Comparison of ENCODE assay signal across 31 mouse cellular contexts in the genomic region with DNA sequence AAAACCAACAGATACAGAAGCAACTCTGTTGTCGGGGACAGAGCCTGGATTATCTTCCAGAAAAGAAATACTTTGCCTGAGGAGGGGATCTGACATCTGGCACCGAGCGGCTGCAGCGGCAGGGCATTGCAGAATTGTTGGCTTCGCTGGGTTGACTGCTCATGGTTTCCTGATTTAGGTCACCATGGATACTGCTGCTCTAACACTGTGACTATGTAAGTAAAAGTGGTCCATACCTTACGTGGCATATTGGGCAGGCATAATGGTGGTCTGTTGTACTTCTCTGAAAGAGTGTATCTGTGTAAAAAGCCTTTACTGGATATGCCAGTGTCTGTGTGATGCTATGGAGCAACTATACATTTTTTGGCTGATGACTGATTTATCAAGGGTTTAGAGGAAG.
A peak's percentile ranks its signal among the peaks of the same experiment; 100 is the strongest.
DNase-seq lines count a peak whose midpoint lies in the region; ATAC-seq and TF ChIP-seq lines count a peak whose summit lies in the region.
"Had no signal": no experiment of that assay in that cellular context is flagged by ENCODE, and none has a peak within 500 bp of the region (broad histone marks: within the 10 kb centered on the region; RNA-seq: fewer than 3 reads in every experiment).

No protein-coding gene starts in this region.

- no peak overlapping the region for H3K9ac ChIP-seq in embryonic facial prominence, embryonic 14.5 days (ENCODE audit: low read depth, low read length)
- H3K9ac ChIP-seq in hindbrain, embryonic 15.5 days, result no peak overlapping the region
- no peak overlapping the region for H3K9ac ChIP-seq in hindbrain, embryonic 13.5 days
- H3K9ac ChIP-seq in midbrain, postnatal 0 days (replicated peaks; ENCODE audit: low read length, poor library complexity, severe bottlenecking), result no peak overlapping the region
- H3K9ac ChIP-seq: embryonic facial prominence, embryonic 12.5 days; forebrain, embryonic 12.5 days; heart, embryonic 13.5 days; hindbrain, embryonic 12.5 days had no signal

- no peak for ATAC-seq in embryonic facial prominence, embryonic 14.5 days (ENCODE audit: low read depth)
- peak; percentile 65; the same call in 1 of the 2 replicates for ATAC-seq in hindbrain, embryonic 15.5 days (ENCODE audit: low FRiP score, low read depth)
- no peak for ATAC-seq in hindbrain, embryonic 13.5 days (ENCODE audit: low FRiP score)
- ATAC-seq in midbrain, postnatal 0 days (ENCODE audit: low FRiP score), result no peak
- ATAC-seq: forebrain, embryonic 16.5 days; inflammation-experienced regulatory T-cells, adult 6 months; intestine, embryonic 16.5 days; Patski had no signal

- H3K27me3 ChIP-seq in embryonic facial prominence, embryonic 14.5 days (replicated peaks; ENCODE audit: control insufficient read depth, insufficient read depth, low read length), result no peaks in the 10 kb centered on the region
- H3K27me3 ChIP-seq in embryonic facial prominence, embryonic 10.5 days (replicated peaks; ENCODE audit: low read depth, poor library complexity, severe bottlenecking), result no peaks in the 10 kb centered on the region
- no peaks in the 10 kb centered on the region for H3K27me3 ChIP-seq in hindbrain, embryonic 15.5 days
- no peaks in the 10 kb centered on the region for H3K27me3 ChIP-seq in hindbrain, embryonic 13.5 days
- H3K27me3 ChIP-seq in midbrain, postnatal 0 days (ENCODE audit: insufficient read depth, low read length), result no peaks in the 10 kb centered on the region
- no peaks in the 10 kb centered on the region for H3K27me3 ChIP-seq in midbrain, embryonic 10.5 days (ENCODE audit: low read depth, poor library complexity, severe bottlenecking)
- H3K27me3 ChIP-seq: CH12.LX; embryonic facial prominence, embryonic 12.5 days; forebrain, embryonic 12.5 days; heart, embryonic 13.5 days; hindbrain, embryonic 12.5 days; Patski had no signal

- DNase-seq in embryonic facial prominence, embryonic 14.5 days (ENCODE audit: low spot score), result peak; percentile 29
- no peak for DNase-seq in embryonic facial prominence, embryonic 10.5 days (ENCODE audit: low spot score)
- DNase-seq in left cerebral cortex, postnatal 4 days, result peak; percentile 8
- DNase-seq in left cerebral cortex, adult 8-10 months (ENCODE audit: low spot score in 2 of 2), result no peak
- DNase-seq in midbrain, postnatal 0 days (ENCODE audit: low spot score), result peak; percentile 29
- no peak for DNase-seq in midbrain, embryonic 10.5 days (ENCODE audit: low spot score)
- DNase-seq: adrenal gland, postnatal 10 days; adrenal gland, postnatal 36 days; B cell, adult 2 months; cerebellum, adult 18-20 months; cerebellum, adult 9-10 months; cerebellum, postnatal 14 days; gastrocnemius, postnatal 10 days; gastrocnemius, postnatal 36 days; heart, adult 2 months; heart, postnatal 14 days; heart, postnatal 4 days had no signal

- no peaks in the 10 kb centered on the region for H3K36me3 ChIP-seq in embryonic facial prominence, embryonic 14.5 days (ENCODE audit: control insufficient read depth, insufficient read depth, low read length)
- no peaks in the 10 kb centered on the region for H3K36me3 ChIP-seq in embryonic facial prominence, embryonic 10.5 days (replicated peaks)
- H3K36me3 ChIP-seq in hindbrain, embryonic 15.5 days, result no peaks in the 10 kb centered on the region
- no peaks in the 10 kb centered on the region for H3K36me3 ChIP-seq in hindbrain, embryonic 13.5 days
- no peaks in the 10 kb centered on the region for H3K36me3 ChIP-seq in midbrain, postnatal 0 days (ENCODE audit: insufficient read depth, low read length)
- H3K36me3 ChIP-seq in midbrain, embryonic 10.5 days, result no peaks in the 10 kb centered on the region
- H3K36me3 ChIP-seq: embryonic facial prominence, embryonic 12.5 days; forebrain, embryonic 12.5 days; G1E; heart, embryonic 10.5 days; heart, embryonic 13.5 days; hindbrain, embryonic 12.5 days had no signal

- H3K27ac ChIP-seq in embryonic facial prominence, embryonic 14.5 days (replicated peaks; ENCODE audit: low read depth, low read length), result no peak overlapping the region
- H3K27ac ChIP-seq in embryonic facial prominence, embryonic 10.5 days (replicated peaks), result no peak overlapping the region
- H3K27ac ChIP-seq in hindbrain, embryonic 15.5 days (replicated peaks), result no peak overlapping the region
- no peak overlapping the region for H3K27ac ChIP-seq in hindbrain, embryonic 13.5 days
- no peak overlapping the region for H3K27ac ChIP-seq in midbrain, postnatal 0 days (ENCODE audit: low read depth, low read length)
- no peak overlapping the region for H3K27ac ChIP-seq in midbrain, embryonic 10.5 days (replicated peaks)
- H3K27ac ChIP-seq: embryonic facial prominence, embryonic 12.5 days; forebrain, embryonic 12.5 days; heart, adult 2 months; heart, embryonic 10.5 days; heart, embryonic 13.5 days; hindbrain, embryonic 12.5 days had no signal

- H3K4me1 ChIP-seq in embryonic facial prominence, embryonic 14.5 days (ENCODE audit: control insufficient read depth, insufficient read depth, low read length), result 0 out of 2 replicates have a peak, but pooled peaks cover 3% of the 10 kb centered on the region
- H3K4me1 ChIP-seq in embryonic facial prominence, embryonic 10.5 days, result 0 out of 2 replicates have a peak, but pooled peaks cover 3% of the 10 kb centered on the region
- H3K4me1 ChIP-seq in hindbrain, embryonic 15.5 days (replicated peaks), result no peaks in the 10 kb centered on the region
- H3K4me1 ChIP-seq in hindbrain, embryonic 13.5 days (replicated peaks), result no peaks in the 10 kb centered on the region
- no peaks in the 10 kb centered on the region for H3K4me1 ChIP-seq in midbrain, postnatal 0 days (ENCODE audit: insufficient read depth, low read length)
- 0 out of 2 replicates have a peak, but pooled peaks cover 4% of the 10 kb centered on the region for H3K4me1 ChIP-seq in midbrain, embryonic 10.5 days
- H3K4me1 ChIP-seq: embryonic facial prominence, embryonic 12.5 days; forebrain, embryonic 12.5 days; hindbrain, embryonic 12.5 days had no signal

- no peaks in the 10 kb centered on the region for H3K9me3 ChIP-seq in embryonic facial prominence, embryonic 14.5 days (ENCODE audit: control insufficient read depth, low read length)
- no peaks in the 10 kb centered on the region for H3K9me3 ChIP-seq in embryonic facial prominence, embryonic 10.5 days
- no peaks in the 10 kb centered on the region for H3K9me3 ChIP-seq in hindbrain, embryonic 15.5 days
- no peaks in the 10 kb centered on the region for H3K9me3 ChIP-seq in hindbrain, embryonic 13.5 days
- H3K9me3 ChIP-seq in midbrain, postnatal 0 days (ENCODE audit: low read length), result no peaks in the 10 kb centered on the region
- H3K9me3 ChIP-seq in midbrain, embryonic 10.5 days (replicated peaks), result no peaks in the 10 kb centered on the region
- H3K9me3 ChIP-seq: embryonic facial prominence, embryonic 12.5 days; forebrain, embryonic 12.5 days; heart, embryonic 10.5 days; heart, embryonic 13.5 days; hindbrain, embryonic 12.5 days had no signal

- no peak overlapping the region for H3K4me3 ChIP-seq in embryonic facial prominence, embryonic 14.5 days (ENCODE audit: low read depth, low read length)
- H3K4me3 ChIP-seq in embryonic facial prominence, embryonic 10.5 days, result no peak overlapping the region
- H3K4me3 ChIP-seq in hindbrain, embryonic 15.5 days, result no peak overlapping the region
- H3K4me3 ChIP-seq in hindbrain, embryonic 13.5 days, result no peak overlapping the region
- no peak overlapping the region for H3K4me3 ChIP-seq in midbrain, postnatal 0 days (ENCODE audit: low read depth, low read length)
- no peak overlapping the region for H3K4me3 ChIP-seq in midbrain, embryonic 10.5 days
- H3K4me3 ChIP-seq: embryonic facial prominence, embryonic 12.5 days; erythroblast, embryonic 14.5 days; forebrain, embryonic 12.5 days; heart, adult 2 months; heart, embryonic 10.5 days; heart, embryonic 13.5 days; hindbrain, embryonic 12.5 days had no signal

- intact Hi-C loops in left cerebral cortex, postnatal 4 days (cut with DNase I), result no loop called here

- H3K4me2 ChIP-seq in embryonic facial prominence, embryonic 14.5 days (ENCODE audit: low read depth, low read length), result no peak overlapping the region
- no peak overlapping the region for H3K4me2 ChIP-seq in hindbrain, embryonic 15.5 days
- H3K4me2 ChIP-seq in hindbrain, embryonic 13.5 days, result no peak overlapping the region
- no peak overlapping the region for H3K4me2 ChIP-seq in midbrain, postnatal 0 days (ENCODE audit: low read depth, low read length, poor library complexity, severe bottlenecking)
- H3K4me2 ChIP-seq: embryonic facial prominence, embryonic 12.5 days; forebrain, embryonic 12.5 days; heart, embryonic 13.5 days; hindbrain, embryonic 12.5 days had no signal

- 37% methylated on average over 6 of the region's 6 CpGs for WGBS in embryonic facial prominence, embryonic 14.5 days
- WGBS in embryonic facial prominence, embryonic 10.5 days, result 54% methylated on average over 6 of the region's 6 CpGs
- 57% methylated on average over 6 of the region's 6 CpGs for WGBS in hindbrain, embryonic 15.5 days
- WGBS in hindbrain, embryonic 13.5 days, result 67% methylated on average over 6 of the region's 6 CpGs
- 49% methylated on average over 6 of the region's 6 CpGs for WGBS in midbrain, postnatal 0 days
- WGBS in midbrain, embryonic 10.5 days, result 71% methylated on average over 6 of the region's 6 CpGs

- no peak for TF ChIP-seq CTCF in midbrain, postnatal 0 days (IDR thresholded peaks at IDR 0.05)

Comparison
In these comparisons a context has a peak if more than half of its experiments do, and no peak if none do; other contexts are left out.
1. DNase-seq: peak in embryonic facial prominence, embryonic 14.5 days (single experiment), left cerebral cortex, postnatal 4 days (single experiment) and midbrain, postnatal 0 days (single experiment); none in embryonic facial prominence, embryonic 10.5 days (single experiment), left cerebral cortex, adult 8-10 months (0 of 2) and midbrain, embryonic 10.5 days (single experiment).